Mouse (Mus musculus) embryonic facial prominence, embryonic 12.5 days (tissue): Measurements from ENCODE around the gene Dst. TPM values are rescaled to one million over a fixed set of nuclear protein-coding genes. Genes with fewer than 3 reads are reported as not detected.

Experiments
- ATAC-seq: fragments of 200-750 bp; cut with Nextera tagmentation; 2 replicates; pipeline ENCODE4 v1.8.0; 2017; ENCODE audit not compliant: insufficient number of reproducible peaks, insufficient read depth, low FRiP score, low TSS enrichment
- H3K27ac ChIP-seq: fragments of 300-500 bp; sonication (generic); 2 replicates; pipeline ENCODE4 v1.5.1; 2016; ENCODE audit warnings: mild to moderate bottlenecking
- H3K27me3 ChIP-seq: fragments of 300-500 bp; sonication (generic); 2 replicates; pipeline ENCODE4 v1.6.1; 2016; ENCODE audit warnings: mild to moderate bottlenecking, moderate library complexity
- H3K36me3 ChIP-seq: fragments of 300-500 bp; sonication (generic); 2 replicates; pipeline ENCODE4 v1.6.1; 2016; ENCODE audit warnings: mild to moderate bottlenecking
- H3K4me1 ChIP-seq: fragments of 300-500 bp; sonication (generic); 2 replicates; pipeline ENCODE4 v1.6.1; 2016
- H3K4me2 ChIP-seq: fragments of 300-500 bp; sonication (generic); replicated peaks from 2 replicates; pipeline ENCODE4 v1.6.1; 2016; ENCODE audit warnings: mild to moderate bottlenecking, moderate library complexity
- H3K4me3 ChIP-seq: fragments of 300-500 bp; sonication (generic); 2 replicates; pipeline ENCODE4 v1.5.1; 2016; ENCODE audit warnings: mild to moderate bottlenecking
- H3K9ac ChIP-seq: fragments of 300-500 bp; sonication (generic); 2 replicates; pipeline ENCODE4 v1.6.1; 2016; ENCODE audit warnings: mild to moderate bottlenecking, moderate library complexity
- H3K9me3 ChIP-seq: fragments of 300-500 bp; sonication (generic); 2 replicates; pipeline ENCODE4 v1.6.1; 2016; ENCODE audit warnings: mild to moderate bottlenecking, moderate library complexity
- WGBS: fragments of 180-500 bp; shearing (Covaris S2); methylation state at CpG from one replicate; pipeline ENCODE4 v1.1.7; 2016; 5-methylcytosine and 5-hydroxymethylcytosine counted together
- microRNA-seq: library from miRNA; unstranded; fragments of <30 nt; microRNA quantifications from one replicate; pipeline ENCODE4, GENCODE M21; 2017
- polyA plus RNA-seq: library from polyadenylated mRNA; unstranded; fragments of >200 nt; fragmentation: Nextera tagmentation; extraction: Ambion mirVana; gene quantifications from 2 replicates; pipeline ENCODE4 v1.2.1, GENCODE M21; 2016

Gene Dst
- polyA plus RNA-seq, 1 experiment from 2014 or later = 25.8 TPM

- no peak for ATAC-seq
- 96% methylated on average over 12 of the region's 12 CpGs for WGBS
- Histone ChIP-seq H3K4me2 (no peak overlapping the region), H3K4me3 (no peak overlapping the region), H3K27me3 (no peaks in the 10 kb centered on the region), H3K36me3 (peaks cover 5% of the 10 kb centered on the region; the same call in 1 of the 2 replicates), H3K4me1 (no peaks in the 10 kb centered on the region), H3K27ac (no peak overlapping the region), H3K9ac (no peak overlapping the region), H3K9me3 (no peaks in the 10 kb centered on the region)
Measured at GRCm38 (mm10) chr1:34309396-34309795, 401.4 kb downstream of the Dst start.

GRCm38 (mm10) chr1:34310532-34311250 lies 402.7 kb downstream of the Dst start:
- no peak for ATAC-seq
- WGBS = 80% methylated on average over 8 of the region's 8 CpGs
- no peak overlapping the region for H3K4me2 ChIP-seq
- no peak overlapping the region for H3K9ac ChIP-seq
- H3K4me1 ChIP-seq = no peaks in the 10 kb centered on the region
- H3K9me3 ChIP-seq = no peaks in the 10 kb centered on the region
- H3K36me3 ChIP-seq = peaks cover 5% of the 10 kb centered on the region; the same call in 1 of the 2 replicates
- H3K27me3 ChIP-seq = no peaks in the 10 kb centered on the region
- H3K27ac ChIP-seq = no peak overlapping the region
- no peak overlapping the region for H3K4me3 ChIP-seq

- Histone ChIP-seq H3K9ac (no peak overlapping the region), H3K9me3 (no peaks in the 10 kb centered on the region), H3K36me3 (no peaks in the 10 kb centered on the region), H3K4me1 (no peaks in the 10 kb centered on the region), H3K27me3 (no peaks in the 10 kb centered on the region), H3K4me2 (no peak overlapping the region), H3K4me3 (no peak overlapping the region), H3K27ac (no peak overlapping the region)
- no peak for ATAC-seq
- 90% methylated on average over 4 of the region's 4 CpGs for WGBS
Measured at GRCm38 (mm10) chr1:34312806-34313205, 404.8 kb downstream of the Dst start.

DNA sequence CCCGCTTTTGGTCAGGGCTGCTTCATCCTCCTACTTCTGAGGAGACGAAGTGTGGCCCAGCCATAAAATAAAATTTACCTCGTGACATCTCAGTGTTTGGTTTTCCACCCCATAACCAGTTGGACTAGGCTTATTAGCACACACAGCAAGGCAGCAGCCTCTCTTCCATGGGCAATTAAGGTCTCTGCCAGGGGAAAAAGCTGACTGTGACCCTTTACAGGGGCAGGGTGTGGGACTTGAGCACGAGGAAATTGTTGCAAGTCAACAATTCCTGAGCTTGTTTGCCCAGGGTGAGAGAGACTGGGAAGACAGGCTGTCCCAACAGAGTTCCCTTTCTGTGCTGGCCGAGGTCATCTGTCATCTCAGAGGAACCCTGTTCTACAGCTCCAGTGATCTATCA lies 407.4 kb downstream of the Dst start:
- WGBS = 77% methylated on average over 5 of the region's 5 CpGs
- no peak overlapping the region for H3K27ac ChIP-seq
- no peaks in the 10 kb centered on the region for H3K27me3 ChIP-seq
- no peak for ATAC-seq
- no peak overlapping the region for H3K4me2 ChIP-seq
- H3K9ac ChIP-seq = no peak overlapping the region
- no peaks in the 10 kb centered on the region for H3K36me3 ChIP-seq
- no peaks in the 10 kb centered on the region for H3K4me1 ChIP-seq
- H3K9me3 ChIP-seq = no peaks in the 10 kb centered on the region
- H3K4me3 ChIP-seq = no peak overlapping the region

DNA sequence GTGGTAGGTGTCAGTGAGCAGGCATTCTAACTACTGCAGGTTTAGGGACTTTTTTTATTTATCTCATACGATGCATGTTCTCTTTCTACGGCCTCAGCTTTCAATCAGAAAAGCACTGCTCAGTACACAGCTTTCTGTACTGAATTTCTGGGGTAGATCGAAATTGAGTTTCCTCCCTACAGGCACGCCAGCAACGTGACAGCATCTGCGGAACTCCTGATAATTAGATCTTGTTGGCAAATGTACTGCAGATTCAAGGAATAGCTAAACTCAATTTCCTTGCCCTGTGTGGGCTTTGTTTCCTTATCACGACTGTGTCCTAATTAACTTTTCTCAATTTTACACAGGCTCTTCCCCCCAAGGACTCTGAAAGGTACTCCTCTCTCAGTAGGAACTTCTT lies 416.2 kb downstream of the Dst start:
- H3K4me3 ChIP-seq = no peak overlapping the region
- no peaks in the 10 kb centered on the region for H3K27me3 ChIP-seq
- 66% methylated on average over 7 of the region's 7 CpGs for WGBS
- H3K9me3 ChIP-seq = no peaks in the 10 kb centered on the region
- H3K36me3 ChIP-seq = no peaks in the 10 kb centered on the region
- H3K4me2 ChIP-seq = no peak overlapping the region
- no peak overlapping the region for H3K9ac ChIP-seq
- no peaks in the 10 kb centered on the region for H3K4me1 ChIP-seq
- ATAC-seq = no peak
- no peak overlapping the region for H3K27ac ChIP-seq

- Histone ChIP-seq H3K27ac (no peak overlapping the region), H3K9ac (no peak overlapping the region), H3K4me3 (no peak overlapping the region), H3K27me3 (no peaks in the 10 kb centered on the region), H3K36me3 (no peaks in the 10 kb centered on the region), H3K4me1 (0 out of 2 replicates have a peak, but pooled peaks cover 3% of the 10 kb centered on the region), H3K9me3 (no peaks in the 10 kb centered on the region), H3K4me2 (no peak overlapping the region)
- ATAC-seq = no peak
- WGBS = 78% methylated on average over 6 of the region's 6 CpGs
Measured at GRCm38 (mm10) chr1:34328606-34329005, 420.6 kb downstream of the Dst start.

GRCm38 (mm10) chr1:34331767-34332166 lies 423.7 kb downstream of the Dst start:
- no peak overlapping the region for H3K9ac ChIP-seq
- WGBS = 74% methylated on average over 3 of the region's 3 CpGs
- H3K4me3 ChIP-seq = no peak overlapping the region
- H3K27ac ChIP-seq = no peak overlapping the region
- ATAC-seq = no peak
- no peaks in the 10 kb centered on the region for H3K9me3 ChIP-seq
- 0 out of 2 replicates have a peak, but pooled peaks cover 3% of the 10 kb centered on the region for H3K4me1 ChIP-seq
- no peak overlapping the region for H3K4me2 ChIP-seq
- H3K36me3 ChIP-seq = no peaks in the 10 kb centered on the region
- no peaks in the 10 kb centered on the region for H3K27me3 ChIP-seq

Small RNAs within 50 kb of the gene (microRNA-seq; reads per million reads assigned to microRNA genes)
- not detected for gene Mir6896

Other genes with a start within 250 kb of the Dst start
- gene Prim2, start 238.4 kb upstream of the Dst start, polyA plus RNA-seq = 39.2 and 42.6 TPM in 2 replicates
- gene Rab23, start 188.3 kb upstream of the Dst start, polyA plus RNA-seq = 36.9 and 39.1 TPM in 2 replicates
- gene Bag2, start 150.4 kb upstream of the Dst start, polyA plus RNA-seq = 40.9 and 45.6 TPM in 2 replicates
- gene Zfp451, start 93.6 kb upstream of the Dst start, polyA plus RNA-seq = 35.9 and 36.0 TPM in 2 replicates
- 1.8 and 2.3 TPM in 2 replicates for gene Bend6, start 409 bp upstream of the Dst start, polyA plus RNA-seq